Mouse (Mus musculus): Measurements from ENCODE around the gene Akap8. TPM values are rescaled to one million over a fixed set of nuclear protein-coding genes. Genes with fewer than 3 reads are reported as not detected.

Akap8 gene
- polyA plus RNA-seq, 1 experiment from 2014 or later = 152 TPM

DNA sequence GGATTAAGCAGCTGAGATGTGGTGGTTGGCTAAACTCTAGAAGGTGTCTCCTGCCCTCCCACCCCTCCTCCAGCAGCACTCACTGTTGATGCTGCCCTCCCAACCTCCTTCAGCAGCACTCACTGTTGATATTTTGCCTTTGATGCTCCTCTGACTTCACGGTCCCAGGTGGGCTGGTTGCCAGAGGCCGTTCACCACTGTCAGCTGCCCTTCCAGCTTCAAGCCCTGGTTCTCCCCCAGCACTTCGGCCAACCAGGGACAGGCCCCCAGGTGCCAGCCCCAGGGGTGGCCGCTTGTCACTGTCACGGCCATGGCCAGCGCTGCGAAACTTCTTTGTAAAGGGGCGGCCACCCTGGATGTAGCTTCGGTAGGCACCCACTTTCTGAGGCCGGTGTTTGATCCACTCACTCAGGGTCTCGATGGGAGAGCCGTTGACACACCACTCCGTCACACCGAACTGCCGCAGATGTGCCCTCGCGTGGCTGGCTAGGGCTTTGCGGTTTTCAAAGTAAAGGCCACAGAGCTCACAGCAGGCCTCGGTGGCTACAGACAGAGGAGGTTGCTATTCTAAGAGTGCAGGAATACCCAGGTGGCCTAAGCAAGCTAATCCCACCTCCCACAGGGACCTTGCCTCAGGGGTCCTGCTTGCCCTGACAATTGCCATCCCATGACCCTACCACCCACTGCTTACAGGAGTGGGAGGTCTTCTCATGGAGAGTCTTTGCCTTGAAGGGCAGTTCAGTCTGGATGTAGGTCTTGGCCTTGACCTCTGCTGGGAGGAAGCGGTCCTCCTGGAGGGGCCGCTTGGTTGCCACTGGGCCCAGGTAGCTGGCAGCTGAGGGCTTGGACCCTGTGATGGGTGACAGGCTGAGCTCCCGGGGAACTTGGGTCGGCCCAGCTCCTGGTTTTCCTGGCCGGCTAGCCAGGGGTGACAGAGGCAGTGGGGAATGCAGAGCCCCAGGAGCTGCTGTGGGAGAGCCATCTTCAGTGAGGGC, 36.0 kb upstream of the Akap8 start:
- H3K9me3 ChIP-seq = no peaks in the 10 kb centered on the region
- H3K4me3 ChIP-seq = no peak overlapping the region
- WGBS = 88% methylated on average over 24 of the region's 24 CpGs
- no peaks in the 10 kb centered on the region for H3K27me3 ChIP-seq (replicated peaks; ENCODE audit: low read depth, poor library complexity, severe bottlenecking)
- peaks cover 7% of the 10 kb centered on the region; the same call in 1 of the 2 replicates for H3K4me1 ChIP-seq
- no peak for DNase-seq (ENCODE audit: low spot score)
- H3K36me3 ChIP-seq (replicated peaks) = peaks cover 92% of the 10 kb centered on the region
- H3K27ac ChIP-seq (replicated peaks) = no peak overlapping the region

DNA sequence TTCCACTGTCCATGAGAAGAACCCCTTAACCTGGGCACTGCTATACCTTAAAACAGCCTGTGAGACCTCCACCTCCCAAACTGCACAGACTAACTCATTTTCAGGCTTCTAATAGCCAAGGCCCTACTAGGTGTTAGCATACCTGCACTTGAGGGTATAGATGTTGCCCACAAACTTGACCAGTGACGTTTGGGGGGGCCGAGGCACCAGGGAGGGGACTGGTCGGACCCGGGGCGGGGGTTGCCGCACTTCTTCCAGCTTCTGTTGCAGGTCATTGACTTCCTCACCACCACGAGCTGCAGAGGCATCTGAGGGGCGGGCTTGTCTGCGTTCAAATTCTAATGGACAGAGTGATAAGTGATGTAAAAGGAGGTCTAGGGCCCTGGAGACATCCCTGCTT, 35.2 kb upstream of the Akap8 start:
- peaks cover 84% of the 10 kb centered on the region for H3K36me3 ChIP-seq (replicated peaks)
- H3K27me3 ChIP-seq (replicated peaks; ENCODE audit: low read depth, poor library complexity, severe bottlenecking) = no peaks in the 10 kb centered on the region
- no peak for DNase-seq (ENCODE audit: low spot score)
- H3K4me3 ChIP-seq = no peak overlapping the region
- no peak overlapping the region for H3K27ac ChIP-seq (replicated peaks)
- WGBS = 92% methylated on average over 9 of the region's 9 CpGs
- H3K9me3 ChIP-seq = no peaks in the 10 kb centered on the region
- H3K4me1 ChIP-seq = peaks cover 2% of the 10 kb centered on the region; the same call in 1 of the 2 replicates

DNA sequence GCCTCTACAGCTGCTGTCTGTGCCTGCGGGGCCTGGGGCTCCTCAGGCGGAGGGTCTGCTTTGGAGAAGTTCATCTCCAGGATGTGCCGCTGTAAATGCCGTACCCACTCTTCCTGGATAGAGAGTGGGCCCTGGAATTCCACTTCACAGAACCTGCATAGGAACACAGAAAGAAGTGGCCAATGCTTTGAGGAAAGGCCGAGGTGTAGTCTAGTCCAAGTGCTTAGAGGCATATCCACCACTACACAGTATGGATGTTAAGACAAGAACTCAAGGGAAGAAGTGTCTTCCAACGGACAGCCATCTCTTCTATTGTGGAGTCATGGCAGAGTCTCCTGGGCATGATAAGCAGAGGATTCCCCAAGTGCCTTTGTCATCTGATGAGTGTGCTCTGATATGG, 34.0 kb upstream of the Akap8 start:
- Histone ChIP-seq H3K27ac (replicated peaks) (no peak overlapping the region), H3K4me1 (0 out of 2 replicates have a peak, but pooled peaks cover 6% of the 10 kb centered on the region), H3K27me3 (replicated peaks; ENCODE audit: low read depth, poor library complexity, severe bottlenecking) (no peaks in the 10 kb centered on the region), H3K4me3 (no peak overlapping the region), H3K9me3 (no peaks in the 10 kb centered on the region), H3K36me3 (replicated peaks) (peaks cover 72% of the 10 kb centered on the region)
- 88% methylated on average over 6 of the region's 6 CpGs for WGBS
- DNase-seq (ENCODE audit: low spot score) = no peak

DNA sequence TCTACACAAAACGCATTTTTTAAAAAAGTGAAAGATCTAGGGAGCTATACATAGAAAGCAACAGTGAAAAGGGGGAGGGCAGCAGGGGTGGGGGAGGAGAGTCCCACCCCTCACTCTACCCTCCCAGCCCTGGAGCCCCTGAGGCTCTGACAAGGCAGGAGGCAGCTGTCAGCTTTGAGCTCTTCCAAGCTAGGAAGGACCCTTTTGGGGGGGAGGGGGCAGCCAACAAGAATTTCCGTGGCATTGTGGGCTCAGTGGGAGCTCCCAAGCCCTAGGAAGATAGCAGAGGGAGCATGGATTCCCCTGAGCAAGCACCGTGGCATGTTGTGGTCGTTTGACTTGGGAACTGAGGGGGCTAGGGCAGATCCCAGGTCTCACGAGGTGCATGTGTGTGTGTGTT, 33.2 kb upstream of the Akap8 start:
- Histone ChIP-seq H3K27me3 (replicated peaks; ENCODE audit: low read depth, poor library complexity, severe bottlenecking) (no peaks in the 10 kb centered on the region), H3K4me1 (peaks cover 14% of the 10 kb centered on the region), H3K9me3 (no peaks in the 10 kb centered on the region), H3K36me3 (replicated peaks) (peaks cover 63% of the 10 kb centered on the region), H3K27ac (replicated peaks) (no peak overlapping the region), H3K4me3 (no peak overlapping the region)
- WGBS = 57% methylated on average over 5 of the region's 5 CpGs
- no peak for DNase-seq (ENCODE audit: low spot score)

DNA sequence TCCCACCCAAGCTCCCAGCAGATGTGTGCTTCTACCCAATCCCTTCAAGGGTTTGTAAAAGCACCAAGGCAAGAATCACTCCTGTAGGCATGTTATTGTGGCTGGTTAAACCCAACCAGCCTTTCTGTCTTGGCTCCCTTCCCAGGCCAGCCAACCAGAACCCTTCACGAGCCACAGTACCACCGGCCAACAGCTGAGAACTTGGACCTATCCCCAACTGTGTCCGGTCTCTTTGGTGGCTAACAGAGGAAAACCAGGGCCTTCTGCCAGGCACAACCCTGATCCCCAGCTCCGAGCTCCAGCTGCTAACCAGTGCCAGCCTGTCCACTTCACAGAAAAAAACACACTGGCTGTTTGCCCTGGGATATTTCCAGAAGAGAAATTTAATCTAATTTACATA, 32.7 kb upstream of the Akap8 start:
- no peak for DNase-seq (ENCODE audit: low spot score)
- 81% methylated on average over 4 of the region's 4 CpGs for WGBS
- H3K36me3 ChIP-seq (replicated peaks) = peaks cover 58% of the 10 kb centered on the region

DNA sequence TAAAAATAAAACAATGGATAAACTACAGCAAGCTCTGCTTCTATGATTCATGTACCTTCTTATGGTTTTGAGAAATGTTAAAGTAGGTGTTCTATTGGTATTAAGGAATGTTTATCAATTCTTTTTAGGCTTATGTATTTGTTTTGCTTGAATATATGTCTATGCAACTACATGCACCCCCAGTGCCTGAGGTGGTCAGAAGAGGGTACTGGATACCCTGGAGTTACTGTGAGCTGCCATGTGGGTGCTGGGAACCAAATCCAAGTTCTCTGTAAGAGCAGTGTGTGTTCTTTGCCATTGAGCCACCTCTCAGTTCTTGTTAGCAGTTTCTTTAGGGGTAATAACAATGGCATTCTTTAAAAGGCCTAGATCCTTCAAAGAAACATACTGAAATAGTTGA, 30.7 kb upstream of the Akap8 start:
- Histone ChIP-seq H3K36me3 (replicated peaks) (peaks cover 38% of the 10 kb centered on the region), H3K27ac (replicated peaks) (no peak overlapping the region), H3K27me3 (replicated peaks; ENCODE audit: low read depth, poor library complexity, severe bottlenecking) (no peaks in the 10 kb centered on the region), H3K4me1 (peaks cover 21% of the 10 kb centered on the region), H3K9me3 (no peaks in the 10 kb centered on the region), H3K4me3 (no peak overlapping the region; the same call in 1 of the 2 replicates)
- DNase-seq (ENCODE audit: low spot score) = no peak

More for the DNA sequence above, 32.7 kb upstream of the Akap8 start:
- H3K4me1 ChIP-seq = peaks cover 19% of the 10 kb centered on the region
- H3K9me3 ChIP-seq = no peaks in the 10 kb centered on the region
- no peak overlapping the region for H3K27ac ChIP-seq (replicated peaks)
- H3K27me3 ChIP-seq (replicated peaks; ENCODE audit: low read depth, poor library complexity, severe bottlenecking) = no peaks in the 10 kb centered on the region
- H3K4me3 ChIP-seq = no peak overlapping the region

DNA sequence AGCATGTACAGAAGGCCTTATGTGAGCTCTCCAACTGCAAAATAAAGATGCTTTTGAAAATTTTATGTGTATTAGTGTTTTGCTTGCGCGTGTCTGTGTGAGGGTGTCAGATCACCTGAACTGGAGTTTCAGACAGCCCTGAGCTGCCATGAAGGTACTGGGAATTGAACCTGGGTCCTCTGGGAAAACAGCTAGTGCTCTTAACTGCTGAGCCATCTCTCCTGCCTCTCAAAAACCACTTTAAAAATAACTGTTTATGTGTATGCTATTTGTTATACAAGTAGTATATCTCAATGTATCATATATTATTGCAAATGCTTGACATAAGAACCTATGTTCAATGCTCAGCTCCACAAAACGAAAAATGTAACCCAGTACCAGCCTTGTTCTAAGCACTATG, 30.2 kb upstream of the Akap8 start:
- no peaks in the 10 kb centered on the region for H3K9me3 ChIP-seq
- DNase-seq (ENCODE audit: low spot score) = no peak
- no peaks in the 10 kb centered on the region for H3K27me3 ChIP-seq (replicated peaks; ENCODE audit: low read depth, poor library complexity, severe bottlenecking)
- peak overlapping the region; percentile 89 for H3K4me3 ChIP-seq
- 73% methylated on average over 3 of the region's 3 CpGs for WGBS
- H3K27ac ChIP-seq (replicated peaks) = no peak overlapping the region
- peaks cover 34% of the 10 kb centered on the region for H3K36me3 ChIP-seq (replicated peaks)
- peaks cover 21% of the 10 kb centered on the region for H3K4me1 ChIP-seq

DNA sequence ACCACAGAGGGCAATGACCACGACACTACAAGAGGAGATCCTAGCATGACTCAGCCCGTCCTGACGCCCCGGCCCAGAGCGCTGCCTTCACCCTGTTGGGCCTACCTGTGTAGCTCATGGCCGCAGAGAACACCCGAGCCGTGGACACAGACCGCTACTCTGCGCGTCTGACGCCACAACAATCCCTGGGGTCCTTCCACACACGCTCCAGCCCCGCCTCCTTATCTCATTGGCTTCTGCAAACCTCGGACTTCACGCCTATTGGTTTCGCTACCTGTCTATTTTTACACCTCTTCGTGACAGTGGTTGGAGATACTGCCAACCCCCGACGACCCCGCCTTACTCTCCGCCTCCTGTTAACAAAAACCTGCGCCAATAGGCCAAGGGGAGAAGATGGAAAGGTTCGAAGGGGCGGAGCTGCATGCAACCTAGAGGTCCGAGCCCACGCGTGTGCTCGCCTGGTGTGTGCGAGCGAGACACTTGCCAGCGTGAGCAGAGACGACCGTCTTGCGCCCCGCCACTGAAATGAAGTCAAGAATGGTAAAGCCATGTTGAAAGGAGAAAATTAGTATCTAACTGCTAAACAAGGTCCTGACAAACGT, 29.4 kb upstream of the Akap8 start, which contains the start of gene Akap8l:
Gene Akap8l, minus strand, starts transcription at position 226 of the 602 bp plus-strand sequence.
- Histone ChIP-seq H3K27me3 (replicated peaks; ENCODE audit: low read depth, poor library complexity, severe bottlenecking) (no peaks in the 10 kb centered on the region), H3K36me3 (replicated peaks) (peaks cover 26% of the 10 kb centered on the region), H3K9me3 (no peaks in the 10 kb centered on the region), H3K4me1 (peaks cover 21% of the 10 kb centered on the region), H3K27ac (replicated peaks) (peak within 1 kb of the TSS; percentile 90), H3K4me3 (peak within 1 kb of the TSS; percentile 89)
- under 1% methylated on average over 37 of the region's 37 CpGs for WGBS
- DNase-seq (ENCODE audit: low spot score) = peak; percentile 94

DNA sequence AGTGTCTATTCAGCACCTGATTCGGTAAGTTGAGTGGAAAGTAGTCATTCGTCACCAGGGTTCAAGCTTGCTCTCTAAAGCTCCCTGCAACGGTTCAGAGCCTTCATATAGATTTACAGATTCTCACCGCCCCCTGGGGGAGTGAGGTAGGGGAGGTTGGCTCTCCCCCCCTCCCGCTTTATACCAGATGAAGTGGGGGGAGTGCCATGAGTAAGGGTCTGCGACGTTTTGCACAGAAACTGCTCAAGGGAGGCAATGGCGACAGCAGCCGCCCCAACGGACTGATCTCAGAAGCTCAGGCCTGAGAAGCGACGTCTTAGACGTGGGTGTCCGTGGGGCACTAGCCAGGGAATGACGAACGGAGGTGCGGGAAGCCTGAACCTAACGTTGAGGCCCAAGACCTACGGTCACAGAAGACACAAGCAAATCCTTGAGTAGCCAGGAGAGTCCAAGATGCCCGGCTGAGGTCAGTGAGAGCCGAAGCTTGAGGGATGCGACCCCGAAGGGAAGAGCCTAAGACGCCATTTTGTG, 28.9 kb upstream of the Akap8 start:
- WGBS = under 1% methylated on average over 24 of the region's 24 CpGs

DNA sequence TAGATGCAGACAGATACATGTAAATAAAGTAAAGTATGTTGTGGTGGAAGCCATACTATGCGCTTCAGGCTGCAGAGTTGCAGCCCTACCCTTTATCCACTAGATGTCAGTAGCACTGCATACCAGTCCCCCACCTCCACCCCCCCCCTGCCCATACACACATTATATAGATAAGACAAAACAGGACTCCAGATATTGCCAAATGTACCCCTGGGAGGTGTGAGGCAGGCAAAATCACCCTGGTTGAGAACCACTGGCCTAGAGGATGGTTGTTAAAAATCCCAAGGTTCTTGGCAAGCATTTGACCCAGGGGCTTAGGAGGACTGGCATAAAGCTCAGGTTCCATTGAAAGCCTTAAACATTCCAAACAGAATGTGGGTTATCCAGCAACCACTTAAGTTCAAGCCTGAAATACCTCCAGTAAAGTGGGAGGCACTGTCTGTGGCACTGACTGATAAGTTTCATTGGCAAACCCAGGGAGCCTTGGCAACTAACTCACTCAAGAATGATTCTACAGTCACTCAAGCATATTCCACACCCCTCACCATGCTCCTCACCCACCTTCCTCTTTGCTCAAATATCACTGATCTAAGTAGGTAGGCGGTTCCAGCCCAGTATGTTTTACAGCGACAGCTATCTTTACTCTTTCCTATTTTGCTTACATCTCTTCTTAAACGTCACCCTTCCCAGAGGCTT, 28.1 kb upstream of the Akap8 start:
- Histone ChIP-seq H3K4me3 (peak overlapping the region; percentile 89), H3K36me3 (replicated peaks) (peaks cover 23% of the 10 kb centered on the region), H3K9me3 (no peaks in the 10 kb centered on the region), H3K4me1 (peaks cover 19% of the 10 kb centered on the region), H3K27me3 (replicated peaks; ENCODE audit: low read depth, poor library complexity, severe bottlenecking) (no peaks in the 10 kb centered on the region), H3K27ac (replicated peaks) (peak overlapping the region; percentile 90; the same call in 1 of the 2 replicates)
- WGBS = 15% methylated on average over 4 of the region's 4 CpGs
- peak; percentile 61 for DNase-seq (ENCODE audit: low spot score)

More for the DNA sequence above, 28.9 kb upstream of the Akap8 start:
- Histone ChIP-seq H3K27me3 (replicated peaks; ENCODE audit: low read depth, poor library complexity, severe bottlenecking) (no peaks in the 10 kb centered on the region), H3K27ac (replicated peaks) (peak overlapping the region; percentile 90), H3K4me3 (peak overlapping the region; percentile 89), H3K4me1 (peaks cover 21% of the 10 kb centered on the region), H3K36me3 (replicated peaks) (peaks cover 23% of the 10 kb centered on the region), H3K9me3 (no peaks in the 10 kb centered on the region)
- no peak for DNase-seq (ENCODE audit: low spot score)

DNA sequence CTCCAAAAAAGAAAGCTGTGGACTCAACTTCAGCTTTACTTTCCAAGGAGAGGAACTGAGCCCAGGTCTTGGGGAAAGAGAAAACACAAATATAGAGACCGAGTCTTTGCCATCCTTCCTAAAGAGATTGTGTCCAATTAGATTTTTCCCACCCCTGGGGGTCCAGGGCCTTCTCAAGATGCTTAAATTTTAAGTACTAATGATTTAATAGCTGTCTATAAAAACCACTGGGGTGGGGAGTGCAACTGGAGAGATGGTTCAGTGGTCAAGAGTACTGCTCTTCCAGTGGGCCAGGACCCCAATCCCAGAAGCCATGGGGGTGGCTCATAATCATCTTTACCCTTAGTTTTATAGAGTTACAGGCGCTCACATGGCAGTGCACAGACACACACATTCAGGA, 27.4 kb upstream of the Akap8 start:
- no peak for DNase-seq (ENCODE audit: low spot score)
- no peaks in the 10 kb centered on the region for H3K9me3 ChIP-seq
- peaks cover 23% of the 10 kb centered on the region for H3K36me3 ChIP-seq (replicated peaks)
- no peak overlapping the region for H3K4me3 ChIP-seq
- H3K27me3 ChIP-seq (replicated peaks; ENCODE audit: low read depth, poor library complexity, severe bottlenecking) = no peaks in the 10 kb centered on the region
- peaks cover 19% of the 10 kb centered on the region for H3K4me1 ChIP-seq
- H3K27ac ChIP-seq (replicated peaks) = no peak overlapping the region
- WGBS = 88% methylated on average over 2 of the region's 2 CpGs

DNA sequence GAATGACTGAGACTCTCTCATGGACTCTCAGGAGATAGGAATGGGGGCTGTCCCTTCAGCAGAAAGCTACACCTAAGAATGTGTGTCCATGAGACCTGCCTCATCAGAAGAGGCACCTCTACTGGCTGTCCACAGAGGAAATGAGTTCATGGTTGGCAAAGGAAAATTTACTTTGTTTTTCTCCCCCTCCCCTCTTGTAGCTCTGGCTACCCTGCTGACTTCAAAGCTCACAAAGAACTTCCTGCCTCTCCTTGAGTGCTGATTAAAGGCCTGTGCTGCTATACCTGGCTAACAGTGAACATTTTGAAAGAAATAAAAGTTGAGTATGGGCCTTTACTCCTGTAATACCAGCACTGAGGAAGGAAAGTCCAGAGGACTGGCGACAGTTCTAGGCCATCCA, 20.1 kb upstream of the Akap8 start:
- H3K27me3 ChIP-seq (replicated peaks; ENCODE audit: low read depth, poor library complexity, severe bottlenecking) = no peaks in the 10 kb centered on the region
- WGBS = 92% methylated on average over 1 of the region's 1 CpGs
- no peak overlapping the region for H3K4me3 ChIP-seq
- H3K9me3 ChIP-seq = no peaks in the 10 kb centered on the region
- H3K36me3 ChIP-seq (replicated peaks) = peaks cover 72% of the 10 kb centered on the region
- H3K4me1 ChIP-seq = no peaks in the 10 kb centered on the region
- DNase-seq (ENCODE audit: low spot score) = no peak
- no peak overlapping the region for H3K27ac ChIP-seq (replicated peaks)

Measured in embryonic facial prominence, embryonic 10.5 days (tissue).